Mouse (Mus musculus) retina, postnatal 1 day (tissue): ENCODE data around the gene Ndufa8.

Source experiments
- DNase-seq: peaks from one replicate; pipeline ENCODE4 v3.0.0-alpha.2; 2012

The Ndufa8 gene

GRCm38 (mm10) chr2:36040872-36041271 lies 8.3 kb downstream of the Ndufa8 start:
- no peak for DNase-seq

DNA sequence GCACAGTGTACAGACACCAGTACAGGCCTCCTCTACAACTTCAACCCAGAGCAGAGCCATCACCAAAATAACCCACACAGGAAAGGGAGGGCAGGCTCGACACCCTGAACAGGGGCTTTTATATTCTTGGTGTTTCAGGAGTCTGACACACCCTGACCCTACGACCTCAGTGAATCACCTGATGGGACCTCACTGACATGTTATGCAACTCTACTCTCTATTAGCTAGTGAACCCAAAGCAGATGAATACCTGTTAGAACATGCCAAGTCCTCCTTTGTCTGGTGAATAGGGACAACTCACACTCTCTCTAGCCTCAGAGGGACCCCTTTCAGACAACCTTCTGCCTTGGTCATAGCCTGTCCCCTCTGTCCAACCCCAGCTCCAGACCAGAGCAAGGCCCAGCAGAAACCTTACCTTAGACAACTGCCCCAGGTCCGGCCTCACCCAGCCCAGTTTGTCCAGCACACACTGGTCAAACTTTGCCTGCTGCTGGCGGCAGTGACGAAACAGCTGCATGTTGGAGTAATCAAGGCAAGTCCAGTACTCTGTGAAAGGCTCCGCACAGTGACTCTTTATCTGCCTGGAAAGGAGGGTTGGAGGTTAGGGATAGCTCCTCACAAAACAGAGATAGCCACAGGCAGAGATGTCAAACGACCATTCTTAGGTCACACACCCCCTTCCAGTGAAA lies 9.8 kb downstream of the Ndufa8 start:
- no peak for DNase-seq

DNA sequence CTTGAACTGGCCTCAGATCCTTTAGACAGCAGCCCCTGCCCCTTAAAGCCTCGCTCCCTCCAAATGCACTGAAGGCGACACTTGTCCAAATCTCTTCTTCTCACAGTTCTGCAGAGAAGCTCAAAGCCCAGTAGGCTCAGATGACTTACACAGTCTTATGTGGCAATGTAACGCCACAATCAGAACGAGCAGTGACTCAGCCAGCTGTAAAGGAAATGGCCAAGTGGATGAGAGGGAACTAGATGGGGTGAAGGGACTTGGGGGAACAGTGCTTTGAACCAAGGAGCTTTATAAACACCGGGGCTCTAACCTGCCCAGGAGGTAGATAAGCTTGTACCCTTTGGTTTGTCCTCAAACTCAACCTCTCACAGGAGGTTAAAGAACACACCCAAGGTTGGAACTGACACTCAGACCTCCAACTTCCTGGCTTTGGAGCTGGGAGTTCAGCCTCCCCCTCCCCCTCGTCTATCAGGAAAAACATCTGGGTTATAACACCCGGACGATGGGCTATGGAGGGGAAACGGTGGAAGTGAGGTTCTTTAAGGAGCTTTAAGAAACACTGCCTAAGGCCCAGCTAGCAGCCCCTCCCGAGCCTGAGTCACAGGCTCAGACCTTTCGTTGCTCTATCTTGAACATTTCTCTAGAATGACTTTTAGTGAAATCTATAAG lies 13.7 kb downstream of the Ndufa8 start:
- no peak for DNase-seq

- DNase-seq: no peak
Measured at GRCm38 (mm10) chr2:36034898-36035297, 14.3 kb downstream of the Ndufa8 start.

DNA sequence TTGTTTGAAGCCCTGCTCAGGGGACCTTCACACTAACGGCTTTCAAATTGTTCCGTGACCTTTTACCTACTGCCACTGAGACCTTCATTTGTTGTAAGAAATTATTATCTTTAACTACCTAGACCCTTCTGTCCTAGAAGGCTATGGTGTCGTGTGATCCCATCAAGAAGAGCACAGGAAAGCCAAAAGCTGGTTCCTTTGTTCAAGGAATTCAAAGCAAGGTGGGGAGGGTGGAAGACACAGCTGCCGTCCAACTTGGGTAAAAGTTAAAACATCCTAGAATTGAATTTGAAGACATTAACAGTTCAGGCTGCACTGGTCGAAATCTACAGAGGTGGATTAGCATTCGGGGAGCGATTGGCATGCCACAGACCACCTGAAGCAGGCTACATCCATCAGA lies 15.2 kb downstream of the Ndufa8 start:
- DNase-seq: no peak

DNA sequence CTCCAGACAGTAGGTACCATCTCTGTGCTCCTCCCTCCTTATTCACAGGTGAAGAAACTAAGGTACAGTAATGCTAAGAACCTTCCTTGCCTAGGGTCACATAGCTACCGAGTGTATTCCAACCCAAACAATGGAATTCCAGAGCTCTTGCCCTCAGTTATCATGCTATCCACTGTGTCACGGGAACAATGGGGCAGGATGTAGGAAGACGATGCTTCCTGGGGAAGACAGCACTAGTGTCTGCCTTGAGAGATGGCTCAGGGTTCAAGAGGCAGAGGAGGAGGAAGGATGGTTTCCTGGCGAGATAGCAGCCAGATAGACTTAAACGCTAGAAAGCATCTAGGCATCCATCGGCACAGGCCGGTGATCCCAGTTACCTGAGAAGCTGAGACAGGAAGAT lies 16.3 kb downstream of the Ndufa8 start:
- DNase-seq: no peak

DNA sequence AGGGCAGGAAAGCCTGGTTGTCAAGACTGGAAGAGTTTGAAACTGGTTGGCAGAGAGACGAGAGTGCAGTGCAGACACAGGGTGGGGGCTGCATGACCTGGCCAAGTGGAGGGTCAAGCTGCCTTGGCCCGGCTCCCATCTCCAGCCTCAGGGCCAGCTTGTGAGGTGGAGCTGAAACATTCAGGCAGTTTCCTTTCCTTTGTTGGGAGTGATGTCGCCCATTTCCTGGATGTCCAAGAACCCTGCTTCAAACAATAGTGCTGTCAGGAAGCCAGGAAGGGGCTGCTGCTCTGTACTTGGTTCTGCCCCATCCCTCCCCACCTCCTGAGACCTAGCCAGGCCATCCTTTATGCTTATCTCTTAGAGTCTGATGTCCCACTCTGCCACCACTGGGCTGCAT lies 25.9 kb downstream of the Ndufa8 start:
- DNase-seq: no peak

DNA sequence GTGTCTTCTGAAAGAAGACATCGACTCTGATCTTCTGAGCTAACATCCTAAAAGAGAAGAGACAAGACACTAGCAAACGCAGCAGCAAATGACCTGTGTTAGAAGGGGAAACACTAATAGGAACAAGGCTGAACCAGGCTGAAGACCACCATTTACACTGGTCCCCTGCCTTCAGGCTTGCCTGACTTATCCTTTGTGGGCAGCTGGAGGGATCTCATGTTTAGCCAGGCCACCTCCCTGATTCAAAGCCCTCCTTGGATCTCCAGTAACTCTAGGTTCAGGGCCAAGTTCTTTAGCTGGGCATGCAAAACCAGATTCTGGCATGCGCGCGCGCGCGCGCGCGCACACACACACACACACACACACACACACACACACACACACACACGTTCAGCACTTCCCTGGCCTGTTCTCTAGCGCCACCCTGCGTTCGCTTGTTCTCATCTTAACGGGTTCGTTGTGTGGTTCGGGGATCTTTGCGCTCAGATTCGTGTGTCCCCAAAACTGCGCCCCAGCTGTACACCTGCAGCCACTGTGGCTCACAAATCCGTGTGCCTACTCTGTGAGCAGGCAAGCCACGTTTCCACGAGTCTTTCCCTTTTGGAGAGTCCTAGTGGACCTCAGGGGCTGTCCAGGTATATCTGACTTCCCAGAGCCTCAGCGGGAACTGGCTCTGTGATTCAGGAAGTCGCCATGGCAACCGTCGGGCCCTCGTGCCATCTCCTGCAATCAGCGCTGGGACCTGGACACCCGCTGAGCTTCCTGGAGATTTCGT lies 27.6 kb downstream of the Ndufa8 start:
- peak; percentile 89 for DNase-seq

DNA sequence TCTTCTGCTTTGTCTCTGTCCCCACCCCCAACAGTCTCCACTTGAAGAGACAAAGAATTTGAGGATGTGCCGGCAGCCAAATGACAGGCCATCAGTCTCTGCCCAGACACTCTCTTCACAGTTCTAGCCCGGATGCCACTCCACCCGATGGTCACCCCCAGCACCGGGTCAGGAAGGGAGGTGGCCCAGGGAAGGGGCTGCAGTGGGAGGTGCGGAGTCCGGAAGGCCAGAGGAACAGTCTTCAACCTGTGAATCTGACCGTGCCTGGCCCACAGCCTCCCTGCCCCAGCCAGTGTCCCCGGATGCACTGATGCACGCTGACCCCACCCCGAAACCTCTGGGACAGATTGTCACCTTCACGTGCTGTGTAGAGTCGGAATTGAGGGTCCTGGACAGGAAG lies 36.2 kb downstream of the Ndufa8 start:
- DNase-seq: no peak

DNA sequence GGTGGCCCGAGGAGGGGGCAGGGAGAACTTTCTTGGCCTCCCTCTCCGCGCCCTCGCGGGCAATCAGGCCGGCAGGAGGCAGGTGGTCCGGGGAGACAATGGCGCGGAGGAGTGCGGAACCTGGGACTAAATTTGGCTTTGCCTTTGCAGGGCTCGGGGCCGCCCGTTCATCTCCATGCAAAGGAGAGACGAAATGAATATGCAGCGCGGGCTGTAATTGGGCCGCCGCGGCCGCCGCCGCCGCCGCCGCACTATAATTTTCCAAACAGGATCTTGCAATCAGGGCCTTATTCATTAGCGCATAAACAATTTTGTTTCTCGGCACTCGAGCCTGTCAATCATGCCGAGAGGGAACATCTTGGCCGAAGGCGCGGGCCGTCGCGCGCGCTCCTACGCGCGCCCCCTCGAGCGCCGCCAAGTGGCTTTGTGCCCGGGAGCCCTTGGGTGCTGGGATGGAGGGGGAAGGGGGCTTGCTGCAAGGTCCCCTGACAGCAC lies 37.8 kb downstream of the Ndufa8 start:
- peak; percentile 65 for DNase-seq

GRCm38 (mm10) chr2:36010579-36010978 lies 38.6 kb downstream of the Ndufa8 start:
- DNase-seq: no peak

- DNase-seq: peak; percentile 87
Measured at GRCm38 (mm10) chr2:36009386-36009785, 39.8 kb downstream of the Ndufa8 start.

DNA sequence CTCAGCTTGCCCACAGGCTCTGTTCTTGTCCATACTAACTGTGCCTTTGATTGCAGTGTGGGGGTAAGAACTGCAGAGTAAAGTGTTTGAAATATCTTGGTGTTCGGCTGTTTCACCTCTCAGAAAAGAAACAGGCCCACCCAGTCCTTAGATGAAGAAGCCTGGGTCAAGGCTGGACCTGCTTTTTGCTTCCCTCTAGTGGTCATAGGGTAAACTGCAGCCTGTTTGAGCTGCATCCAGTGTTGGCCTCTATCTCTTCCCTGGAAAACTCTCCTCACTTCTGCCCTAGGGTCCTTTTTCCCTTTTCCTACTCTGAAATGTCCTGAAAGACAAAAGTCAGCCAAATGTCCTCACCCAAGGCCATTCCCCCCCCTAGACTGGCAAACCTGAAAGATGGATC lies 41.1 kb downstream of the Ndufa8 start:
- peak; percentile 76 for DNase-seq

- peak; percentile 27 for DNase-seq
Measured at GRCm38 (mm10) chr2:36002188-36002587, 47.0 kb downstream of the Ndufa8 start.

- DNase-seq: no peak
Measured at GRCm38 (mm10) chr2:36000390-36000789, 48.8 kb downstream of the Ndufa8 start.

DNA sequence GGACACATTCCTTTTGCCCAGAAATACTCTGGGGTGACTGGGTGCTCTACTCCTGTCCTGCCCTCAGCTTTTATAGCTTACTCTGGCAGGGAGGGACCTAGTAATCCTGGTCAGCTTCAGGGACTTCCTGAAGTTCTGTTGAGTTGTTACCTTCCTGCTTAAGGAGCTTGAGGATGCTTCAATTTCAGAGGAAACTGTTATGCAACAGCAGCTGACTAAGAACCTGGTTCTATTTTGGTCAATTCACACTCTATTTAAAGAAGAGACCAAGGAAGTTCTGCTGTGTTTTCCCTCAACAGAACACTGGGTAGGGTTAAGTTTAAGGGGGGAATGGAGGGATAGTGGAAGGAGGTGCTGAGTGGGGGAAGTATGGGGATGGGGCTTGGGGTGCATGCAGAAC lies 50.0 kb downstream of the Ndufa8 start:
- no peak for DNase-seq

GRCm38 (mm10) chr2:35998416-35998815 lies 50.8 kb downstream of the Ndufa8 start:
- no peak for DNase-seq

DNA sequence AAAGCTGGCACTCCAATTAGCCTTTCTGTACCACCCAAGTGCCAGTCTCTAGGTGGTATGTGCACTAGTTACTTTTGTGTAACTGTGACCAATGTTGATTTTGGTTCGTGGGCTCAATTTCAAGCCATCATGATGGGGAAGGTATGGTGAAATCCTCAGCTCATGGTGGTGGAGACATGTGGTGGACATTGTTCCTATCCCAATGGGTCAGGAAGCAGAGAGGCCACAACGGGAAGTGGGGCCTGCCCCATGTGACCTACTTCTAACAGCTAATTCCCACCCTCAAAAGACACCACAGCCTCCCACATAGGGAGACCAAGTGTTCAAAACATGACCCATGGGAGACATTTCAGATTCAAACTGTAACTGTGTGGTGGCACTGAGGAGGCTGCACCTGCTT lies 52.5 kb downstream of the Ndufa8 start:
- DNase-seq: no peak

- no peak for DNase-seq
Measured at GRCm38 (mm10) chr2:35994303-35994702, 54.9 kb downstream of the Ndufa8 start.

GRCm38 (mm10) chr2:35993481-35993880 lies 55.7 kb downstream of the Ndufa8 start:
- DNase-seq: no peak

- no peak for DNase-seq
Measured at GRCm38 (mm10) chr2:35992259-35992658, 56.9 kb downstream of the Ndufa8 start.
